Mouse (Mus musculus) bone marrow, adult 2 months (tissue): Measurements from ENCODE around the gene Agbl1. TPM values are rescaled to one million over a fixed set of nuclear protein-coding genes. Genes with fewer than 3 reads are reported as not detected.

ENCODE experiments used
- H3K27ac ChIP-seq: fragments of 200-500 bp; 2 replicates; pipeline ENCODE4 v1.5.1; 2012; ENCODE audit warnings: low read depth, mild to moderate bottlenecking, control low read depth, inconsistent platforms, low read length; ENCODE audit not compliant: control insufficient read depth, poor library complexity, insufficient read depth
- H3K4me1 ChIP-seq: fragments of 200-500 bp; 2 replicates; pipeline ENCODE4 v1.6.1; 2011; ENCODE audit warnings: low read length; ENCODE audit not compliant: control insufficient read depth, insufficient read depth
- H3K4me3 ChIP-seq: fragments of 200-500 bp; replicated peaks from 2 replicates; pipeline ENCODE3; 2011; ENCODE audit warnings: mild to moderate bottlenecking, low read depth, low read length, control low read depth; ENCODE audit not compliant: control insufficient read depth
- CTCF ChIP-seq: fragments of 200-500 bp; IDR thresholded peaks from 2 replicates; pipeline ENCODE4 v1.5.1; 2011; ENCODE audit warnings: low read length, control low read depth; ENCODE audit not compliant: control insufficient read depth, insufficient read depth
- POLR2A ChIP-seq: fragments of 200-500 bp; IDR thresholded peaks from 2 replicates; pipeline ENCODE4 v1.6.1; 2011; ENCODE audit warnings: low read depth, mild to moderate bottlenecking, control low read depth, low read length, borderline replicate concordance; ENCODE audit not compliant: control insufficient read depth
- WGBS: fragments of 180-500 bp; shearing (Covaris S2); methylation state at CpG from one replicate; pipeline ENCODE4 v1.1.7; 2018; 5-methylcytosine and 5-hydroxymethylcytosine counted together
- polyA plus RNA-seq: library from polyadenylated mRNA; stranded (reverse); fragments of >200 nt; gene quantifications from 2 replicates; pipeline ENCODE4 v1.2.4, GENCODE M21; 2011; ENCODE audit warnings: low replicate concordance; ENCODE audit not compliant: missing spikeins, insufficient read depth, insufficient read length

Agbl1 gene
- polyA plus RNA-seq, 1 experiment: not detected

DNA sequence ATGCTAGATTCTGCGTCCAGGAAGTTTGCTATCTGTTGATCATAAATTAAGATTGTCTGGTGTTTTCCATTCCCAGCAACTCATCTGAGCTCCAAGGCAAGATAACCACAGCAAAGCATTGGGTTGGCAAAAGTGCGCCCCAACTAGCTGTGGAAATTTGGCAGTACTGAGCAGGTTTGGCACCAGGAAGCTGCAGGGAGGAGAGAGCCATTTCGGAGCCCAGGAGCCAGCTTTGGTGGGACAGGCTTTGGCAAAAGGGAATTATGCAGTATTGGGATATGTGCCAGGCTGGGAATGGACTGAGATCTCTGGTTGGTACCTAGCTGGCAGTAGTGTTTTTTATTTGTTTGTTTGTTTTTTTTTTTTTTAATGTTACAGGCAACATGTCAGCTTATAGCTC lies 612.5 kb downstream of the Agbl1 start:
- H3K4me3 ChIP-seq: no peak overlapping the region
- no peaks in the 10 kb centered on the region for H3K4me1 ChIP-seq
- H3K27ac ChIP-seq: no peak overlapping the region
- TF ChIP-seq CTCF (no peak), POLR2A (no peak)
- WGBS: 79% methylated on average over 3 of the region's 3 CpGs

GRCm38 (mm10) chr7:76889416-76890209 lies 659.9 kb downstream of the Agbl1 start:
- Histone ChIP-seq H3K27ac (no peak overlapping the region), H3K4me3 (no peak overlapping the region), H3K4me1 (no peaks in the 10 kb centered on the region)
- WGBS: 77% methylated on average over 22 of the region's 22 CpGs
- TF ChIP-seq CTCF (no peak), POLR2A (no peak)

- 74% methylated on average over 1 of the region's 1 CpGs for WGBS
- H3K4me1 ChIP-seq: no peaks in the 10 kb centered on the region
- no peak overlapping the region for H3K27ac ChIP-seq
- no peak for TF ChIP-seq CTCF
- no peak for TF ChIP-seq POLR2A
- no peak overlapping the region for H3K4me3 ChIP-seq
Observed at GRCm38 (mm10) chr7:76904096-76904495, 674.4 kb downstream of the Agbl1 start.

GRCm38 (mm10) chr7:76911672-76912071 lies 682.0 kb downstream of the Agbl1 start:
- Histone ChIP-seq H3K27ac (no peak overlapping the region), H3K4me1 (no peaks in the 10 kb centered on the region), H3K4me3 (no peak overlapping the region)
- TF ChIP-seq POLR2A (no peak), CTCF (no peak)
- 67% methylated on average over 5 of the region's 5 CpGs for WGBS

DNA sequence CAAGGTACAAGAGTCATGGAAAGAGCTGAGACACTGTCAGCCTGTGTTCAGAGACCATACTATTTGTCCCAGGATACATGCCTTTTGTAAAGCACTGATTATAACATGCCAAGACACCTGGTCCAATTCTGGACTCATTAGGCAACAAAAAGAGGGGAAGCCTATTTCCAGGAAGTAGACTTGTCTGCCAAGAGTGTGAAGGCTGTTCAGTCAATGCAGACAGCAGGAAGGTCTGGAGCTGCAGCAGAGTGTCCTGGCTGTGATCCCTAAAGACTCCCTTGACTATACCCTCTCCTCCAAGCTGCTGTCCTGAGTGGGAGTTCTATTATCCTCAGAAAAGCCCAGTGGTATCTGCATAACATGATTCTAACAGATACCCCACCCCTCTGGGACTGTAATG lies 689.2 kb downstream of the Agbl1 start:
- TF ChIP-seq CTCF (no peak), POLR2A (no peak)
- Histone ChIP-seq H3K4me3 (no peak overlapping the region), H3K4me1 (no peaks in the 10 kb centered on the region), H3K27ac (no peak overlapping the region)

DNA sequence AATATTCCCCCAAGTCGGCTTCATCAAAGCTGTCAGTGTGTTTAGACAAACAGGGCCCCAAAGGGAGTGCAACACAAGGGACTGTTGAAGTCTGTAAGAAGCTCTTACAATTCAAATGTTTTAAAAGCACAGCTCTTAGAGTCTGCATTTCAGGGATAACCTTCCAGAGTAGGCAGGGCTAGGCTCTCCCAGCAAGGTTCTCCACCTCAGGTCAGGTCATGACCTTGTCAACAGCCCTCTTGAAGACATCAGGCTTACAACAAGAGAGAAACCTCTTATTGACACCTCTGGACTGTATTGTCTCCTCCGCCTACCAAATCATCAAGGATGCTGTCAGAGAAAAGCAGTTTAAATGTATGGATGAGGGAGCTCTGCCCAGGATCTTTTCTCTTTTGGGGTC lies 692.0 kb downstream of the Agbl1 start:
- Histone ChIP-seq H3K27ac (no peak overlapping the region), H3K4me1 (no peaks in the 10 kb centered on the region), H3K4me3 (no peak overlapping the region)
- WGBS: 68% methylated on average over 2 of the region's 2 CpGs
- TF ChIP-seq CTCF: no peak
- TF ChIP-seq POLR2A: no peak

DNA sequence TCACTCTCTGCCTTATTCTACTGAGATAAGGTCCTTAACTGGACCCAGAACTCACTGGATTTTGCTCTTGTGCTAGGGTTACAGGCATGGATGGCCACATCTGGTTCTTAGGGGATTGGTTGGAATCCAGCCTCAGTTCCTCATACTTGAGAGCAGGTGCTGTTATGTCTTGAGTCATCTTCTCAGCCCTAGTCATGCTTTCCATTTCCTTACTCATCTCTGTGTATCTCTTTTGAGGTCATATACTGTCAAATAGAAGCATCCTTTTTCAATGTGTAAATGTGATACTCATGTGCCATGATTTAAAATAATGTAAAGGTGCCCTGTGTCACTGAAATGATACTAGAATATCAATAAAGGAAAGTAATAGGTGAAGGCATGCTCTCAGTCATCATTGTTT lies 705.5 kb downstream of the Agbl1 start:
- TF ChIP-seq POLR2A (no peak), CTCF (no peak)
- H3K4me1 ChIP-seq: no peaks in the 10 kb centered on the region
- no peak overlapping the region for H3K4me3 ChIP-seq
- H3K27ac ChIP-seq: no peak overlapping the region

DNA sequence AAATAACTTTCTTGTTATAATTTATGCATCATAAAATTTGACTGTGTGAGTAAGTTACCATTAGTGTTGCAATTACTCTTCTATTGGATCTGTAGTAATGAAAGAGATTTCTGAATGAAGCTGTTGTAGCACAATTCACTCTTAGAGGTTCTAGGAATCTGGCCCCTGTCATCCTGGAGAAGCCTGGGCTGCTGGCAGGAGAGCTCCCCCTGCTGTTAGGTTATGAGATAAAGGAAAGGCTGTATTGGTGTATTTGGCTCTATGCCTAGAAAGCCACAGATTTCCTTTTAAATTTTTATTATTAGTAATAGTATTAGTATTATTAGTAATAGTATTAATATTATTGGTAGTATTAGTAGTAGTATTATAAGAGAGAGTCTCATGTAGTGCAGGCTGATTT lies 711.8 kb downstream of the Agbl1 start:
- no peak overlapping the region for H3K27ac ChIP-seq
- TF ChIP-seq POLR2A (no peak), CTCF (peak; percentile 53; the same call in 1 of the 2 replicates)
- no peak overlapping the region for H3K4me3 ChIP-seq
- no peaks in the 10 kb centered on the region for H3K4me1 ChIP-seq

DNA sequence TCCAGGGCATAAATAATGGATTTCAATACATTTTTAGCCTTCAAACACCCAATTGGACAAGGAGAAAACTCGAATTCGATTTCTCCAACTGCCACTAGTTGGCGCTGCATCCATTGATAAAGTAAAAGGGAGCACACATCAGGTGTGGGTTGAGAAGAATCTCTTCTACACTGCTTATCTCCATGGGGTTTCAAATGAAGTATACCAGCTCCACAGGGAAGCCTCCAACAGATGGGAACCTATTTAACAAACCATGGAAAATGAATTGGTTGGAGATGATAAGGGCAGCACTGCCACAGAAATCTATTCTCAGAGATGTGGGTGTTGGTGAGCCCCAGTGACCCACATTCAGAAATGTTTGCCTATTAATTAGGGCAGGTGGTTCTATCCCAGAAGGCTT lies 741.6 kb downstream of the Agbl1 start:
- Histone ChIP-seq H3K4me1 (no peaks in the 10 kb centered on the region), H3K27ac (no peak overlapping the region), H3K4me3 (no peak overlapping the region)
- no peak for TF ChIP-seq POLR2A
- TF ChIP-seq CTCF: no peak
- WGBS: 4% methylated on average over 3 of the region's 3 CpGs
